In genomic region chr3:37687158-37687980, GRCm38 (mm10) we compare ENCODE assay signal across 8 mouse cellular contexts. TPM values are rescaled to one million over a fixed set of nuclear protein-coding genes. Genes with fewer than 3 reads are reported as not detected.
DNase-seq lines count a peak whose midpoint lies in the region; ATAC-seq and TF ChIP-seq lines count a peak whose summit lies in the region.

No protein-coding gene starts in this region.

- TF ChIP-seq POLR2A in olfactory bulb, adult 2 months (IDR thresholded peaks at IDR 0.05; ENCODE audit: insufficient read depth, low read depth, low read length) = no peak

- no peak for TF ChIP-seq CTCF in olfactory bulb, adult 2 months (IDR thresholded peaks at IDR 0.05; ENCODE audit: insufficient read depth, low read depth, low read length)

- H3K27ac ChIP-seq in ES-E14 (ENCODE audit: insufficient read depth, low read depth, low read length, poor library complexity, severe bottlenecking) = peak overlapping the region; percentile 38
- H3K27ac ChIP-seq in hindbrain, embryonic 12.5 days = no peak overlapping the region
- no peak overlapping the region for H3K27ac ChIP-seq in olfactory bulb, adult 2 months (ENCODE audit: insufficient read depth, low read depth, low read length)

- H3K4me2 ChIP-seq in hindbrain, embryonic 12.5 days (replicated peaks) = peak overlapping the region; percentile 47

- H3K9me3 ChIP-seq in ES-E14 (ENCODE audit: control insufficient read depth, insufficient read depth, low read depth, low read length) = no peaks in the 10 kb centered on the region
- H3K9me3 ChIP-seq in hindbrain, embryonic 12.5 days (replicated peaks) = no peaks in the 10 kb centered on the region

- in situ Hi-C loops in ES-E14 (cut with MboI; ENCODE audit: low sequenced_read_pairs in 2 of 2, unreplicated experiment in 2 of 2) = no loop called here

- H3K36me3 ChIP-seq in ES-E14 (ENCODE audit: control insufficient read depth, insufficient read depth, low read length, poor library complexity, severe bottlenecking) = no peaks in the 10 kb centered on the region
- H3K36me3 ChIP-seq in hindbrain, embryonic 12.5 days = no peaks in the 10 kb centered on the region

- DNase-seq in ES-E14 (ENCODE audit: low read depth, low spot score) = peak; percentile 40
- DNase-seq in cerebellum, postnatal 10 days = peak; percentile 66
- DNase-seq in frontal cortex, postnatal 25 days (ENCODE audit: low spot score in 2 of 2) = peak; percentile 29 to 40
- peak; percentile 25 for DNase-seq in layer of hippocampus, adult 9-10 months (ENCODE audit: low spot score)
- DNase-seq in lung, adult 18-20 months = peak; percentile 93 to 95
- DNase-seq in thymus, postnatal 36 days = peak; percentile 28 to 32

- no peak; the same call in 1 of the 2 replicates for ATAC-seq in hindbrain, embryonic 12.5 days (ENCODE audit: low FRiP score)

- H3K27me3 ChIP-seq in hindbrain, embryonic 12.5 days = peaks cover 21% of the 10 kb centered on the region

- 28% methylated on average over 28 of the region's 28 CpGs for WGBS in hindbrain, embryonic 12.5 days
- 32% methylated on average over 28 of the region's 28 CpGs for WGBS in olfactory bulb, adult 2 months

- peak overlapping the region; percentile 37 to 42 for H3K4me3 ChIP-seq in ES-E14 (ENCODE audit: insufficient read depth in 1 of 2, low read depth in 1 of 2, low read length in 2 of 2, poor library complexity in 1 of 2, severe bottlenecking in 1 of 2)
- H3K4me3 ChIP-seq in hindbrain, embryonic 12.5 days = peak overlapping the region; percentile 14
- H3K4me3 ChIP-seq in olfactory bulb, adult 2 months (ENCODE audit: insufficient read depth, low read depth, low read length) = peak overlapping the region; percentile 31

- peaks cover 0 to 14% of the 10 kb centered on the region in 2 experiments; a peak in 2 of 4 replicates for H3K4me1 ChIP-seq in ES-E14 (ENCODE audit: control insufficient read depth in 2 of 2, insufficient read depth in 2 of 2, low read length in 2 of 2, poor library complexity in 1 of 2)
- H3K4me1 ChIP-seq in hindbrain, embryonic 12.5 days = peaks cover 11% of the 10 kb centered on the region; the same call in 1 of the 2 replicates
- peaks cover 3% of the 10 kb centered on the region; the same call in 1 of the 2 replicates for H3K4me1 ChIP-seq in olfactory bulb, adult 2 months (ENCODE audit: control insufficient read depth, insufficient read depth, low read length)

- 0 out of 2 replicates have a peak overlapping the region, but pooled peaks have one; percentile 21 for H3K9ac ChIP-seq in ES-E14 (ENCODE audit: insufficient read depth, low read depth, low read length, poor library complexity, severe bottlenecking)
- H3K9ac ChIP-seq in hindbrain, embryonic 12.5 days = no peak overlapping the region

TF ChIP-seq in ES-E14, 5 proteins besides CTCF, POLR2A, EP300 and RAD21:
- no peak for TF ChIP-seq MAFK (IDR thresholded peaks at IDR 0.05; ENCODE audit: insufficient read depth, low read depth, low read length)
- no peak for TF ChIP-seq HCFC1 (IDR thresholded peaks at IDR 0.05; ENCODE audit: borderline replicate concordance, insufficient read depth, low read length)
- TF ChIP-seq ZNF384 (IDR thresholded peaks at IDR 0.05; ENCODE audit: low read depth, low read length) = no peak
- no peak for TF ChIP-seq ZC3H11A (IDR thresholded peaks at IDR 0.05; ENCODE audit: borderline replicate concordance, low read depth, low read length)
- no peak for TF ChIP-seq CHD2 (IDR thresholded peaks at IDR 0.05; ENCODE audit: low read depth, low read length)

RNA-seq across cellular contexts. Expression of gene Gm5148, which starts 36.9 kb away (rescaled TPM):
- total RNA-seq in ES-E14 (2012; rRNA removed) = 68.4 and 69.6 TPM in 2 replicates
- polyA plus RNA-seq in hindbrain, embryonic 12.5 days (2016; fragmentation: Nextera tagmentation; extraction: Ambion mirVana) = 3.9 and 4.0 TPM in 2 replicates
- polyA plus RNA-seq in olfactory bulb, adult 2 months (2012; ENCODE audit: insufficient read depth, insufficient read length, low replicate concordance, missing spikeins) = not detected in 2 replicates

RNA-seq across cellular contexts. Expression of gene Spry1, which starts 47.6 kb away (rescaled TPM):
- total RNA-seq in ES-E14 (2012; rRNA removed) = 7.1 and 9.8 TPM in 2 replicates
- 6.9 and 7.1 TPM in 2 replicates for polyA plus RNA-seq in hindbrain, embryonic 12.5 days (2016; fragmentation: Nextera tagmentation; extraction: Ambion mirVana)
- polyA plus RNA-seq in olfactory bulb, adult 2 months (2012; ENCODE audit: insufficient read depth, insufficient read length, low replicate concordance, missing spikeins) = not detected in 2 replicates

Comparison
In these comparisons a context has a peak if more than half of its experiments do, and no peak if none do; other contexts are left out.
1. DNase-seq: peak in every context shown above with its lines; median percentile 94 in lung, adult 18-20 months; 66 in cerebellum, postnatal 10 days; 40 in ES-E14; 34 in frontal cortex, postnatal 25 days; 30 in thymus, postnatal 36 days; 25 in layer of hippocampus, adult 9-10 months.